Mouse (Mus musculus) spleen, postnatal 10 days (tissue): ENCODE data around the gene Ccr4.

Experiments used
- DNase-seq, 2 experiments: peaks; one replicate each; pipeline ENCODE4 v3.0.0; 2021 to 2022; ENCODE audit warnings: low spot score in 2 of 2

The Ccr4 gene

DNA sequence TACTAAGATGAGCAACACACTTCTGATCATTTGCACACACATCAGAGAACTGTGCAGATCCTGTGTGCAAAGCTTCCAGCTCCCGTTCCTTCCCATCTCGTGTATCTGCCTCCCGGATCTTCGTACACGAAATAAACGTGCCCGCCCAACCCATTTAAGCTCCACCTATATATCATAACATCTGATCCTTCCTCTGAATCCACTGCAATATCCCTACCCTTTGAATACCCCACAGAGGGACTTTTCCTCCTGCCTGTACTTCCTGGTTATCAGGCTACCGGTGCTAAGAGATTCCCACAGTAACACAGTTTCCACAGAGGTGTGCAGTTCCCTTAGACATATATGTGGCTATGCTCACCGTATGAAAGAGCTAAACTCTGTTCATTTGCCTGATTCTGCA, at the start of gene Ccr4:
Gene Ccr4 (minus strand): TSS at position 101 of the 400 bp plus-strand sequence.
- DNase-seq, result no peak

DNA sequence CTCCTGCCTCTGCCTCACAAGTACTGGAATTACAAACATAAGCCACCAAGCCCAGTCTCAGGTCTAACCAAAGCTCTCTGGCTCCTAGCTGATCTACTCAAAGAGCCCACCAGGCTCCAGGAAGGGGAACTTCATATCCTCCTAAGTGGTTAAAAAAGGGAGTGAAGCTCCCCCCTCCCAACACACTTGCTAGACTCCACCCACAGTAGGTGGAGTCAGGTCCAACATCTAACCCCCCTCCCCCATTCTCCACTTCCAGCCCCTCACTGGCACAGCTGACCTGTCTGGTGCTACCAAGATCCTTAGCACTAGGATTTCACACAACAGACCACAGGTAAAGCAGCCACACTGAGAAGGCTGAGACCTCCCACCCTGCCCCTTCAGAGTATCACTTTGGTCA, 49.1 kb upstream of the Ccr4 start:
- DNase-seq, result no peak

DNA sequence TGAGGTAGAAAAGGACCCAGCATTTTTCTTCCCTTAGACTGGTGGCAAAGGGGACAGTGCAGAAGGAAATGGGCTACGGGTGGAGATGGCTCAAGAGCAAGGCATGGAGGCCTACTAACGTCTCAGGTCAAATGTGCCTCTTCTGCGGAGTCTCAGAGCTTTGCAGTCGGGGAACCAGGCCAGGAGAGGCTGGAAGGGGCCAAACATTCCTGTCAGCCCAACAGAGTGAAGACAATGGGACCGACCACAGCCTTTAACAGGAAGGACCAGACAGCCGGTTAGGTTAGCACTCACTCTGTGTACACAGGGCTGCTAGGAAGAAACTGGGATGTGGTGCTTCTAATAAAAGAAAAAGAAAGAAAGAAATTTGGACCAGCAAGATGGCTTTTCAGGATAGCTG, 45.3 kb upstream of the Ccr4 start:
- no peak for DNase-seq

DNA sequence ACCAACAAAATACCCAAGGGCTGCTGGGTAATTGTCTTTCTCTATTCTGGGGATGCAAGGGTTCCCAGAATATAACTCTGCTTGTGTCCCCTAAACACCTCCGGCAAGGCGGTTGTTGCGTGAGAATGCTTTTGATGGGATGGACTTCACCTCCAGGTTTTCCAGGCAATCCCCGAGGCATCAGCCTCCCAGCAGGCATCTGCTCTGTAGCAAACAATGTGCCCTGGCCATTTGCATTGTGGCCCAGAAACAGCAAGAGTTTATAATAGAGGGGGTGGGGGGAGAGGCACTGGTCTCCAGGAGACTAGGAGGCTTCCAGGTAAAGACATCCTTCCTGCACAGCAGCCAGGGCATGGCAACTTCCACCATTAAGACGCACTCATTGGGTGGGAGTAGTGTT, 44.4 kb upstream of the Ccr4 start:
- DNase-seq, result no peak

DNA sequence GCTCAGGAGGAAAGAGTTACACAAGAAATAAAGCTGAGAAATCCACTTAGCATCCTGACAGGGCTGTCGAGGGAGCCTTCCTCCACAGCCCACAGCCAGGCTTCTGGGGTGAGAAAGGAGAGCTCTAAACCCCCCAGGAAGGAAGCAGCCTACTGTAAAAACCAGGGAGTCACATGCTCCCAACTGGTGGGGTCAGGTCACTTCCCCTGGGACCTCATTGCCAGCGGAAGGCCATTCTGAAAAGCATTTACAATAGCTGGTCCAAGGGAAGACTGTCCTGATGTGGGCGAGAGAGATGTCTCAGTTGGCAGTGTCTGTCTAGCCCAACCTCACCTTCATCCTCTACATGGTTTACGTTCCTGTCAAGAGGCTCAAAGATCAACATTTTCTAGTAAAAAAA, 43.8 kb upstream of the Ccr4 start:
- no peak for DNase-seq

DNA sequence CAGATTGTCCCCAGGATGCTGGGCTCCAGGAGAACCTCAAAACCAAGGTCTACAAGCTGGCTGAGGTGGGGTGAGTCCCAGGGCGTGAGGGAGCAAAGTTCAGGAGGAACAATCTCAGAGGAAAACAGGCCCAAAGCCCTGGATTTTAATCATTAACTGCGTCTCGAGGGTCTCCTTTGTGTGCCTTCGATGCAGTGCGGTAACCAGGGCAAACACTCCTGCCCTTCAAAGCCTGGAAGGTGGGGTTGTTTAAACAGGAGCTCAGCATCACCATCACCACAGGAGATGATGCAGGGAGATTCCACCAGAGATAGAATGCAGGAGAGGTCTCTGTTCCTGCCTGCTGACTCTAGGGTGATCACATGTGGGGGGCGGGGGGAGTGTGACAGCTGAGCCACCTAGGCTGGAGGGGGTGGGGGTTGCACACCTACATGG, 42.9 kb upstream of the Ccr4 start:
- no peak for DNase-seq

DNA sequence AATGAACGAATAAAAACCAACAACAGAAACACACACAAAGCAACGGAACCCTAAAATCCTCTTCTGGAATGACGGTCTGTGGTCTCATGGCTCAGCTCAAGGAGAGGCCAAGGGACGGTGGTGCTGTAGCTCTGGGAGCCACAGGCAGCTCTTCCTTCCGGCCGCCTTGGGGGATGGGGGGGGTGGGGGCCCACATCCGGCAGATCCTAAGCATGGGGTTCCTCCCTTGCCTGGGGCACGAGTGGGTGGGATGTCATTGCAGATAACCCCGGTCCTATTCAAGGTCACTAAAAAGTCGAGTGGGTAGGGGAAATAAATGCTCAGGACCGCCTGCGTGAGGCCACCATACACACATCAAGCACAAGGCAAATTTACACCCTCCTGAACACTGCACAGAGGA, 42.0 kb upstream of the Ccr4 start:
- DNase-seq, result no peak

DNA sequence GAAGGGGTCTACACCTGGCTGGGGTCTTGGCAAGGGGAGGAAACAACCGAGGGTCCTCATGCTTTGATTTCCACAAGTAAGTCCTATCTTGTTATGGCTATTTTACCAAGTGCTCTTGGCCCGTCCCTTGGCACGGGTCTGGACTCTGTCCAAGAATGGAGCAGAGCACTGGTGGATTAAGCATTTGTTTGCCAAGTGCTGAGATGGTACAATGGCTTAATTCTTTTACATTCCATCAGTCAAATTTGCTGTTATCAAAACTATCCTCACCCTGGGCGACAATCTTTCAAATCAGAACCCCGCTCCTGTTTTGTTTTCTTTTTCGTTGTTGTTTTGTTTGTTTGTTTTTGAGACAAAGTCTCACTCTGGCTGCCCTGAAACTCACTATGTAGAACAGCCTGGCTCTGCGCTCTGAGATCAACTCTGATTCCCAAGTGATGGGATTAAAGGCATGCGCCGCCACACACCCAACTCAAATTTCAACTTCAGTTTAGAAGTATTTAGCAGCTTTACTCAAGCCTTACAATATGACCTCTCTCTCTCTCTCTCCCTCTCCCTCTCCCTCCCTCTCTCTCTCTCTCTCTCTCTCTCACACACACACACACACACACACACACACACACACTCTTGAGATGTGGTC, 40.2 kb upstream of the Ccr4 start:
- DNase-seq, result no peak

DNA sequence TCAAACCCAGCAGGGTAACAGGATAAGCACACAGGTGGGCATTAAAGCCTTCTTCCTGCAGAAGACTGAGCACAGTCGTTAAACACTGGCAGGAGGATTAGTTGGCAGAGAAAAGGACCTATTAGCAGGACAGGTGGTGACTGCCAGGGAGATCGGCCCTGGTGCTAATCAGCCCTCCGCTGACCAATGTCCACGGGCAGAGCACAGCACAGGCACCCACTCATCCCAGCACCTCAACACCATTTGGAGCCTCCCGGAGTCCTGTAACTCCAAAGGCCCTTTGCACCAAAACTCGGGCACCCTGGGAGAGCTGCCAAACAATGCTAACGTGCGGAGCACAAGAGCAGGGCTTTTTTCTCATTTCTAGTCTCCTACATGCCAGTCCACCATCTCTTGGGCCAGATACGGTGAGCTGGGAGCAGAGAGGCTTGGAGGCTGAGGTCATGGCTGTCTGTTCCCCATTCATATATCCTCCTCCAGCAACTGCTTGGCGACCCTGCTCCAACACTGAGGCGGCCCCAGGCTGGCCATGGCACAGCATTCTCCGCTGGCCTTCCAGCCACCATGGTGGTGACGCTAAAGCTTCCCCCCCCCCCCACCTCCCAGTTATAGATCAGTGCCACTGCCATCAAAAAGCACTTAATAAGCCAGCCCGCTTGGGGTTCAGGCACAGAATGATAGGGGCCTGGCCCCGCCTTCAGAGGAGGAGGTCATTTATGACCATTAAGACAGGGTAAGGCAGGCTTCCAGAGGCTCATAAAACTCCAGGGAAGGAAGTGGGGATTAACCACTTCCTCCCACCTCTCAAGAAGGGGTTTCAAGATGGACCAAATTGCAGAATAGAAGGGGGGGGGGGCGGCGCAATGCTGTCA, 39.4 kb upstream of the Ccr4 start:
- DNase-seq, result no peak

DNA sequence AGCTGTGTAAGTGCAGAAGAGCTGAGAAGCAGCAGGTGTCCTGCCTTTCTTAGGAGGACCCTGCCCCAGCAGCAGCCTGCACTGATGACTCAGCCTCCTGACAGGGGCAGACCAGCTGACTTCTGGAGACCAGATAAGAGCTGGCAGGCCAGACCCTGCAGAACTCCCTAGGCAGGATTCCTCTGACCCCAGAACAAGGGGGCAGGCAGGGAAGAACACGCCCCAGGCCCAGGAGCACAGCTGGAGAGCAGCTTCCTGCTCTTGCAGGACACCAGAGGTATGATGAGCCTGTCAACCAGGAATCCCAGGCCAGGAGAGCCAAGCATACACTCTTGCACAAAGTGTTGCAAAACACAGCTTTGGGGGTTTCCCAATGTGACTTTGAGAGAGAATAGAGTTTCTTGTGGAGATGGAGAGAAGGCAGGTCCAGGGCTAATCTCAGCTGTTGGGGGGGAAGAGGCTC, 36.6 kb upstream of the Ccr4 start:
- DNase-seq, result no peak

DNA sequence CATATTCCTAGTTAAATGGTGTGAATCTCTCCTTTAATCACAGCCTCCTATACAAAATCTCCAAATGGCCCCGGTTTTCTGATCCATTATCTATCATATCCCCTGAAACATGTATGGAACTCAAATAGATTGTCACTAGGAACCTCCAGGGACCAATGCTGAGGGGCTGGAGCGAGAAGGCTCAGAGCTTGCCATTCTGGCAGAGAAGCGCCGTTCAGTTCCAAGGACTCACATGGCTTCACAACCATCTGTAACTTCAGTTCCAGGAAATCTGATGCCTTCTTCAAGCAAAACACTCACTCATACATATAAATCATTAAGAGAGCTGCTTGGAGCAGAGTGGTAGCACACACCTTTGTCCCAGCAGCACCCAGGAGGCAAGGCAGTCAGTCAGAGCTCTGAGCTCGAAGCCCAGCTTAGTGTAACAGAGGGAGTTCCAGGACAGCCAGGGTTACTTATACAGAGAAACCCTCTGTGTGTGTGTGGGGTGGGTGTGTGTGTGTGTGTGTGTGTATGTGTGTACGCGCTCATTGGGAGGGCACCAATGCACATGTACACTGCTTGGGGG, 34.4 kb upstream of the Ccr4 start:
- DNase-seq, result no peak

DNA sequence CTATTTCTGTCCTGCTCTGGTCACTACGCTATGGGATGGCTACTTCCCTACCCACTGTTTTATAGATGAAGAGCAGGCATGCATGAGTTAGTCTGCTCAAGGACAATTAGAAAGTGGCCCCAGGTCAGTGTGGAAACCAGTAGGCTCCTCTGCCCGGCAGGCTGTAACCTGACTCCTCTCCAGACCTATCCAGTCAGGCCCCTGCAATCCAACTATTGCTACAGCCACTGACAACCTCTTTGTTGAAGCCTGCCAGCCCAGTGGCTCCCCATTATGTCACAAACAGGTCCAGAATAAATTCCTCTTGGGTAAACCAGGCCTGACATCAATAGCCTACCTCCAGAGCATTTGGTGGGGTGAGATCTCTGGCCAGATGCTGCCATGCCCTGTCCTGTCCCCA, 31.9 kb upstream of the Ccr4 start:
- DNase-seq, result no peak

DNA sequence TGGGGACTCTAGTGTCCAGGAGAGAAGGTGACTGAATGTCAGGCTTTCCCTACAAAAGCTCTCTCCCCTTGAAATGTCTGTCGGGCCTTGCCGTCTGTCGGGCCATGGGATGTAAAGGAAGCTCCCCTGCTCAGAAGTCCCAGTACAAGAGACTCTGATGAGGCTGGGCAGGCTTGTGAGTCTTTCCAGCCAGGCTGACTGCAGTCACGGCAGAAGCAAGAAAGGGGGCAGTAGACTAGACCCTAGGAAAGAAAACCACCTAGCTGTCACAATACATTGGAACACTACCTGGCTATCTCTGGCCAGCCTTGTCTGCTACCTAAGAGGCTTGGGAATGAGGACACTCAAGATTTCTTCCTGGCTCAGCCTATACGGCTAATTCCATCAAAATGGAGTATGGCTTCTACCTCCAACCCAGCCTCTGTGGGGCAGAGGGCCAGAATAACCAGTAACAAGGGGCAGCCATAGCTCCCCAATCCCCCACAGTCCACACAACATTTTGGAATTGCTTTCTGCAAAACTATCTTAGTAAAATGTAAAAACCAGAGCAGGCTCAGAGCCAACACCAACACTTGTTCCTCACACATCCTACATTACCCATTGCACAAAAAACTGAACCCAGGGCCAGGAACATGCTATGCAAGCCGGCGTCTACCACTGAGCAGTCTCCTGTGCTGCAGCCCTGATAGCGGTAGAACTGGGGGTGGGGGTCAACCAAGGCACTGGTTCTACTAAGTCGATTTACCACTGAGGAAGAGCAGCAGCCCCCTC, 30.2 kb upstream of the Ccr4 start:
- DNase-seq, result no peak

DNA sequence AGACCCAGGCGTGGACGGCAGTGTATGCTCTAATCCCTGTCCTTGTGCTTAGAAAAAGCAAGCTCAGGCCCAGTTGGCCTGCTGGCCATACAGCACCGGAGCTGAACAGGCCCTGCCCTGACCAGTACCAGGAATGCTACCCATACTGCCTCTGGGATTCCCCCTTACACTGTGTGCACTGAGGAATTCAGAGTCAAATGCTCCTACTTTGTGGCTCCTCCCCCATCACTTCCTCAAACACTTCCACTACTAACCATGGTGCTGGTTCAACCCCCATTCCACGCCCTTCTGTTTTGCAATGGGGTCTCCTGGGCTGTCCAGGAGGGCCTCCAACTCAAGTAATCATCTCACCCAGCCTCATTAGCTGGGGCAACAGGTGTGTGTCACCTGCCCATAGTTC, 29.1 kb upstream of the Ccr4 start:
- no peak for DNase-seq

DNA sequence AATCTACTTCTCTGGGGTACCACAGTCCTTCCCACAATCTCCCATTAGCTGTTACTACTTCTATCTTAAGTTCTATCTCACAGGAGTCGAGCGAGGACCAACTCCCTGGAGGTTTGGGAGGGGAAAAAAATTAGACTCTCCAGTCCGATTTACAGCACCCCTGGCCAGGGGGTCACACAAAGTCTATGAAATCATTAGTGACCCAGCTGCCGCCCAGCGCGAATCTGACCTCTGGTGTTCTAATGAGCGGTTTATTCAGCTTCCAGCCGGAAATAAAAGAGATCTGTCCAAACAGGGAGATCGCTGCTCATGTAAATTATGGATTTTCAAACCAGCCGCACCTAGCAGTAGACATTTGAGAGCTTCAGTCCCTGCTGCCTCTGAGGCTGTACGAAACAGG, 26.6 kb upstream of the Ccr4 start:
- DNase-seq, result no peak

DNA sequence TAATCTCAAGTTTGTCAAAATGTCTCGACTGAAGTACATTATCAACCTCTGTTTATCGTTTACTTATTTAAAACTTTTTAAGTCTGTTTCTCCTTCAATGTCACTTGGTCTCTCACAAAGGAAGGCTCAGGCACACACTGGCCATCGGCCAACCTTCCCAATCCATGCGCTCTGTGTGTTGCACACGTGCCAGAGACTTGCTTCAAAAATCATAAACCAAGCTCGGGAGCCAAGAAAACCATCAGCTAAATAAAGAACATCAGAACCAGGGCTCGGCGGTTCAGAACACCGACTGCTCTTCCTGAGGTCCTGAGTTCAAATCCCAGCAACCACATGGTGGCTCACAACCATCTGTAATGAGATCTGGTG, 23.9 kb upstream of the Ccr4 start:
- DNase-seq, result no peak

DNA sequence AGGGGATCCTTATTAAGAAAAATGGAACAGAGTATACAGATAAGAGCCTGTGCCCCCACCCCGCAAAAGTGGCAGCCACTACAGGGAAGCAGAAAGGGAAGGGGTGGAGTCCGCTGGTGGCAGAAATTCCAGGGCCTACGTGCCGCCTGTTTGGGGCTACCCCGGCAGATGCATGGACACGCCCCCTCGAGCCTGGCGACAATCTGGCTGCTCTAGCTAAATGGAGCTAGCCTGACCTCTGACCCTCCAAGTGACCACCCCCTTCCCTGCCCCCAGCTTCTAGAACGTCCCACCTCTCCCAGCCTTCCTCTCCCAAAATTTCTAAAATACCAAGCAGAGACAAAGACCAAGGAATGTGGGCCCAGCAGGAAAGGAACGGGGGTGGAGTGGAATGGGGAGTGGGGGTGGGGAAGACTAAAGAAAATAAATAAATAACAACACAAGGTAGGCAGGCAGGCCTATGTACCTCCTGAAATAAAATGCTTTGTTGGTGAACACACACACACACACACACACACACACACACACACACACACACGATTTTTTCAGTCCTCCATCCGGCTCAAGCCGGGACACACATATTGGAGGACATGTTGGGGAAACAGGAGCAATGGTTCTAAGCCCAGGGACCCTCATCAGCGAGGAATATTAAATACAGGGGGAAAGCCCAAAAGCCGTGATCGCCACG, 23.4 kb upstream of the Ccr4 start:
- no peak for DNase-seq

DNA sequence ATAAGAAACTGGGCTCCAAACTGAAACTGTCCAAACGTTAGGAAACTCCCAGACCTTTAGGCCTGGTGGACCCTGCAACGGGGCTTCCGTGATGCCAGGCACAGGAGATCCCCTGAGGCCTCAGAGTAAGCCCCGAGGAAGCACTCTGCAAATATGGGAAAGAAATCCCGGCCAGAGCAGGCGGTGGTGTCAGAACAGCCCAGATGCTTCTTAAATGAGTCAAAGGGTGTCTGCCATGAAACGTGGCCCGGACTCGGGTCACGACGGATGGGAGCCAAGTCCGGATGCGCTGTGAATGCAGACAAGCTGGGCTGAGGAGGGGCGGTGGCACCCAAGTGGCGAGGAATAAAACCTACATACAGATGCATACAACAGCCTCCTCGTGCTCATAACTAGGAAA, 22.4 kb upstream of the Ccr4 start:
- DNase-seq, result peak in 1 of 2 experiments; percentile 46

DNA sequence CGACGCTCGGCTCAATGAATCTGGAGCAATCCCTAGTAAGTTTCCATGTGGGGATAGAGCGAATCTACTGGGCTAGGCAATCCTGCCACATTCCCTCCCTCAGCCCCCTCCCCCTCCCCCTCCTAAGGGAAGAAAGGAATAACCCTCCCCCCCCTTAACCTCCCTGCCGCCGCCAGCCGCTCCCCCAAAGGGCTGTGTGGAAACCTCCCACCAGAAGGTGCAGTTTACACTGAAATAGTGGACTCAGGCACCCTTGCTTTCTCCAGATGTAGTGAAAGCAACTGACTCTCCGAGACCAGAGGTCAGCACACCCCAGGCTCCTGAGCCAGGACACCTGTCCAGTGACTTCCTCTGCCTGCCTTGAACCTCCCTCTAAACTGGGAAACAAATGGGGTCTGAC, 21.9 kb upstream of the Ccr4 start:
- no peak for DNase-seq

DNA sequence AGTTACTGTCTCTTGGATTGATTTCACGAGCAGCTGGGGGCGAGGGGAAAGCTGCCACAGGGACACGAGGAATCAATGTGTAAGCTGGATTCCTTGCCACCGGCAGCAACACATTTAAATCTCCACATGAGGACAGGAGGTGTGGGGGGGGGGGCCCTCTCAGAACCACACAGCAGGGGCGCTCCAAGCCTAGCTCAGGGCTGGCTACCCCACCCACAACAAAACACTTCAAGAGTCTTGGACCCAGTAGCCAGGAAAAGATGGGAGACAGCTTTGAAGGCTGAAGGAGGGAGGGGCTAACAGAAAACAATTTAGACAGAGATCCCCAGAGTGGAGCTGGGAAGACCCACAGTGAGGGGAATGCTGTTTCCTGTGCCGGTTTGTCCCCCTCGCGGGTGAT, 21.2 kb upstream of the Ccr4 start:
- no peak for DNase-seq

DNA sequence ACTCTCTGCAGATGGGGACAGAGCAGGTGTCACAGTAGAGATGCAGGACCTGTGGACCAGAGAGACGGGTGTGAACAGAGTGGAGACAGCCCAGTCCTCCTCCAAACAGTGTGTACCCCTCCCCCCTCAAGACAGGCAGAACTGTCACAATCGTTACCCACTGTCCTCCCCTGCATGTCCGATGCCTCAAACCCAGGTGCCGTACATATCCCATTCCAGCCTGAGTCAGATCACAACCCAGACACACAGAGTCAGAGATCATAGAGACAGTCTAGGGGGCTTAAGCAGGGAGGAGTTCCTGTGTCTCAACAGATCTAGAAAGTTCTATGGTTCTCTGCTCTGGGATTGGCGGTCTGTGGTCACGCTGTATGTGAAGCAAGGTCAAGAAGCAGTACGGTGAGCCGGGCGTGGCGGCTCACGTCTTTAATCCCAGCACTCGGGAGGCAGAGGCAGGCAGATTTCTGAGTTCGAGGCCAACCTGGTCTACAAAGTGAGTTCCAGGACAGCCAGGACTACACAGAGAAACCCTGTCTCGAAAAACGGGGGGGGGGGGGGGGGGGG, 20.4 kb upstream of the Ccr4 start:
- no peak for DNase-seq
